Mouse (Mus musculus) c-Kit-positive CD71-positive TER-119-negative erythroid progenitor cells, embryonic 14.5 days (primary cell): ENCODE measurements around the gene Kdm4a.

Experiments
- DNase-seq: peaks from one replicate; pipeline ENCODE4 v3.0.0-alpha.2; 2013; ENCODE audit warnings: low read depth

Gene Kdm4a

DNA sequence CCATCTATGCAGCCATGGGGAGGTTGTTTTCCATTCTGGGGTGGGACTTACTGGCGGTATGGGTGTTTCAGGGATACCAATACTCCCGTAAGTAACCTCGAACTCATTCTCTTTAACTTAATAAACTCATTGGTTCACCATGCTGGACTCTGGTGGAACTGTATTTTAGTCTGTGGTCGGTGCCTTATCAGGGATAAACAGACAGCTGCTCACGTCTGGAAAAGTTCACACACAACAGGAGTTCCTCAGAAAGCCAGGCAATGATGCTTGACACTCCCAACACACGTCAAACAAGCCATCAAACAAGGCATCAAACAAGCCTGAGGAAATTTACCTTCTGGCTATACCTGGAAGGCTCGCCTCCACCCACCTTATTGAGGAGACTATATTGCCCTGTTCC is 64.7 kb downstream of the Kdm4a start:
- no peak for DNase-seq

GRCm38 (mm10) chr4:118112601-118113000 is 67.2 kb downstream of the Kdm4a start:
- no peak for DNase-seq

GRCm38 (mm10) chr4:118109649-118110048 is 70.2 kb downstream of the Kdm4a start:
- DNase-seq: no peak

DNA sequence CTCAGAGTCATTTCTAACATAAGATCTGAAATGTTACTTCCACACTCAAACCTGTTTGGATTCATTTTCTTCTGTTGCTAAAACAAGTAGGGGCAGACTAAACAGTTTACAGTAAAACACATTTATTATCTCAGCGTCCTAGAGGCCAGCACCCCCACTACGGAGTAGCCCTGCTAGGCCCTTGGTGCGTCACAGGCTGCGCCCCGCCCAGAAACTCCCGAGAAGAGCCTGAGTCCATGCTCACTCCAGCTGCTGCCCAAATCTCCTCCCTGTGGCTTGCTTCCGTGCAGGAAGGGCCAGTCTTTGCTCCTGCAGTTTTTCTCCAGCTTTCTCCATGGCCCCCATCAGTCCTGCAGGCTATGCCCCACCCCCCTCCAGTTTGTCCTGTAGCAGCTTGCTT is 71.1 kb downstream of the Kdm4a start:
- peak; percentile 27 for DNase-seq

DNA sequence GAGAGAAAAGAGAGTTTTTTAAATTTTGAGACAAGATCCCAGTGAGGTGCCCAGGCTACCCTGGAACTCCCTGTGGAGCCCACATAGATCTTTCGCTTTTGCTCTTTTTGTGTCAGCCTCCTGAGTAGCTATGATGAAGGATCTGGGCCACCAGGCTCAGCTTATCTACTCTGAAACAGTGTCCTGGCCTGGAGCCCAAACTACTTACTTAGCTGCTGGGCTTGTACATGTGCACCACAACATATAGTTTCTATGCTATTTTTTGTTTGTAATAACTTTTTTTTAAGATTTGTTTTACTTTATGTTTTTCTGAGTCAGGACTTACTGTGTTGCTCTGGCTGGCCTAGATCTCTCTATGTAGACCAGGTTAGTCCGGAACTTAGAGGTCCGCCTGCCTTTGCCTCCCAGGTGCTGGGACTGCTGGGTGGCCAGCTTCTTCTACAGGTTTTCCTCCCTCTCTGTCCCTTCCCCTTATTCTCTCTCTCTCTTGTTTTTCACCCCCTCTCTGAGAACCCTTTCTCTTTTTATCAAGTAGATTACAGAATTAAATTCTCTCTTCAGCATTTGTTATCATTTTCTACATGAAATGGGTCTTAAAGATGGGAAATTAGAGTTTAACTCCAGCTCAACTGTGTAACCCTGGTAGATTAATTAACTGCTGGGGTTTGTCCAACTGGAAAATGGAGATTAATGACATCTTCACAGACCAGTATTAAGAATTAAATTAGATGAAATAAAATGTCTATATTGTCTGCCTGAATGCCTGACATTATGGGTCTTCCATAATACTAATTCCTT is 74.4 kb downstream of the Kdm4a start:
- DNase-seq: peak; percentile 51

DNA sequence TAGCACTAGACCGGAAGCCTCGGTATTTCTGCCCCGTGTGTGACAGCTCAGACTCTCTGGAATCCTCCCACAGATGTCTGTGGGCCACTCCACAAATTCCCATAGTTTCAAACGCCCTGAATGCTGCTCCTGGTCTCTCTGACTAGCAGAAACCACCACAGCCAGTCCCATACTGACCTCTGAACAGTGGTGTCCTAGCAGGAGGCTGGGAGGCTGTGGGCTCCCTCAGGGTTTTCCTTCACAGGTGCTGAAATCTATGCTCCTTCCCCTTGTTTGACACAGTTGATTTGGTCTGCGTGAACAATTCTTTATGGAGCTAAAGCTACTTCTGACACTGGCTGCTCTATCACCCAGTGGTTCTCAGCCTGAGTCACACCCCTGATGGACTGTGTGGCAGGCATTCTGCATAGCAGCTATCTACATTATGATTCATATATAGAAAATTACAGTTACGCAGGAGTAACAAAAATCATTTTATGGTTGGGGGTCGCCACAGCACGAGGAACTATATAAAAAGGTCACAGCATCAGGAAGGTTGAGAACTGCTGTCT is 76.5 kb downstream of the Kdm4a start:
- no peak for DNase-seq

- DNase-seq: no peak
Observed at GRCm38 (mm10) chr4:118101497-118101896, 78.3 kb downstream of the Kdm4a start.

DNA sequence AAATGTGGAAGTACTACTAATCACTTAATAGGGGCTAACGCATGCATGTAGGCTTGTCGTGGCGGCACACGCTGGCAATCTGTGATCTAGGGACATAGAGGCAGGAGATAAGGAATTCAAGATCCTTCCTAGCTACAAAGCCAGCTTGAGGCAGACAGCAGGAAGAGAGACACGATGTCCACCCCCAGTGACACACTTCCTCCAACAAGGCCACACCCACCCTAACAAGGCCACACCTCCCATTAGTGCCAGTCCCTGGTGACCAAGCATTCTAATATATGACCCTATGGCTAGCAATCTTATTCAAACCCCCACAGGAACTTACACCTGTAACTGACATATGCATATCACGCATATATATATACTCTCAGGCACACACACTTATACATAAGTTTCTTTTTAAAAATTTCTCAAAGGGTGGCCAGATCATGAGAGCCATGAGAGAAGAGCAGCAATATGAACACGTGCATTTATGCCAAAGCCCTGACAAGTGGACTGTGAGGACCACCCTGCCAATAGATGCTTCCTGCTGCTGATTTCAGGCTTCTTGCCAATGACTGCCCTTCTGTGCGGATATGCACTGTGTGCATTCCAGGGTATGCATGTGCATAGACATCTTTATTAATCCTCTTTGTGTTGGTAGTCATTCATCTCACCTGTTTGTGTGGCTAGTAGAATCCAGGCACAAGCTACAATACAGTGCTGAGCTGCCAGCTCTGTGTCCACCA is 80.0 kb downstream of the Kdm4a start:
- no peak for DNase-seq

DNA sequence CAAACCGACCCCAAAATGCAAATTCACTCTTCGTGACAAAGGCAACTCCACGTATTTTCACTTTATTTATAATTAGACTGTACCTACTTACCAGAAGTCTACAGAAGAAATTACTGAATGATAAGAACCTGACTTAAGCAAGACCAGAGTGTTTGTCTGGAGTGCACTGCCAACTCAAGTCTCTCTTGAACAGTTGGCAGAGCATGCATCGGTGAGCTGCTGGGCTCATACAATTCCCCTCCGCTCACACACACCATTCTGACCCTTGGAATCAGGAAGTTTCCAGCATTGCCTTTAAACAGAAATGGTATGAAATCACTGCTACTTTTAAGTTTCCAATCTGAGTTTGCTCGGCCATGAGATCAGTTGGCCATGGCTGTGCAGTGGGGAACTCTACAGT is 81.3 kb downstream of the Kdm4a start:
- DNase-seq: no peak

GRCm38 (mm10) chr4:118096069-118096468 is 83.8 kb downstream of the Kdm4a start:
- DNase-seq: no peak

GRCm38 (mm10) chr4:118092784-118093457 is 86.9 kb downstream of the Kdm4a start:
- DNase-seq: no peak

GRCm38 (mm10) chr4:118090449-118090848 is 89.4 kb downstream of the Kdm4a start:
- no peak for DNase-seq

DNA sequence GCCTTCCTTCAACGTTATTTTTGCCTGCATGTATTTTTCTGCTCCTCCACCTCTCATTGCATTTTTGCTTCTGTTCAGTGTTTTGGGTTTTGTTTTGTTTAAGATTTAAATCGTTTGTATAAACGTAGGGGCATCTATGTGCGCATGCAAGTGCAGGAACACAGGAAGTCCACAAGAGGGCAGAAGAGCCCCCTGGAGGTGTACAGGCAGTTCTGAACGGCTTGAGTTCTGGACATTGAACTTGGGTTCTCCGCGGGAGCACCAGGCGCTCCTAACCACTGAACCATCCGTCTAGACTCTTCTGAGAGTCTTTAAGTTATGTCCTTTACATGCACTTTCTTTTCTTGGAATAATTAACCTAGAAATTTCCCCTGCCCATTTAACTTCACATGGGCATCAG is 89.9 kb downstream of the Kdm4a start:
- DNase-seq: no peak

DNA sequence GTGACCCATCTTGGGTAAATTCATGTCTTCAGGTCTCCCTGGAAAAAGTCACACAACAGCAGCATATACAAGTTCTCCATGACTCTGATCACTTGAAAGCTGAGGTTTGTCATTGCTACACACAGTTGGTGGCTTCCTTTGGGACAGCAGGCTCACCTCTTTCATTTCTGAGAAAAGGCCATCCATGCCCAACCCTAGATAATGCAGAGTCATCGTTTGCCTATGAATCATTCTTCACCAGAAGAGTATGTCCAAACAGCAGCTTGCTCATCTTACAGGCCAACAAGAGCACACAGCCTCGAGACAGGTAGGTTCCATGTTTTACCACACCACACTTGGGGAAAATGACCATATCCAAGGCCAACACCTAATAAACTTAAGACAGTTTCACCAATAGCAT is 91.1 kb downstream of the Kdm4a start:
- no peak for DNase-seq
